Mouse (Mus musculus) cerebellum, adult 9-11 months (tissue): Measurements from ENCODE around the gene Prr23a2.
"Not testable (repeated sequence)": the region's sequence is repeated elsewhere in the genome, so short reads cannot be mapped to it uniquely, and the experiment has no call there.

ENCODE experiments used
- DNase-seq: peaks from one replicate; pipeline ENCODE4 v3.0.0; 2022

The Prr23a2 gene

GRCm38 (mm10) chr9:98856210-98856609, at the start of gene Prr23a2:
Prr23a2 (plus strand) TSS chr9:98856494.
- DNase-seq, result no peak

- no peak for DNase-seq
Observed at GRCm38 (mm10) chr9:98807631-98808030, 48.7 kb upstream of the Prr23a2 start.

- DNase-seq, result not testable (repeated sequence)
Observed at GRCm38 (mm10) chr9:98809526-98809925, 46.8 kb upstream of the Prr23a2 start.

- no peak for DNase-seq
Observed at GRCm38 (mm10) chr9:98816066-98816465, 40.2 kb upstream of the Prr23a2 start.

- no peak for DNase-seq
Observed at GRCm38 (mm10) chr9:98817592-98817991, 38.7 kb upstream of the Prr23a2 start.

GRCm38 (mm10) chr9:98818971-98819370, 37.3 kb upstream of the Prr23a2 start:
- DNase-seq, result no peak

GRCm38 (mm10) chr9:98819481-98819880, 36.8 kb upstream of the Prr23a2 start:
- no peak for DNase-seq

GRCm38 (mm10) chr9:98820461-98820860, 35.8 kb upstream of the Prr23a2 start:
- DNase-seq, result no peak

- DNase-seq, result no peak
Observed at GRCm38 (mm10) chr9:98821067-98821466, 35.2 kb upstream of the Prr23a2 start.

GRCm38 (mm10) chr9:98823805-98824204, 32.5 kb upstream of the Prr23a2 start:
- DNase-seq, result no peak

GRCm38 (mm10) chr9:98829508-98829907, 26.8 kb upstream of the Prr23a2 start:
- DNase-seq, result no peak

- DNase-seq, result no peak
Observed at GRCm38 (mm10) chr9:98837537-98838074, 18.7 kb upstream of the Prr23a2 start.

- DNase-seq, result no peak
Observed at GRCm38 (mm10) chr9:98842117-98842516, 14.2 kb upstream of the Prr23a2 start, which contains the start of gene Prr23a1. Prr23a1 (plus strand) TSS chr9:98842503.

GRCm38 (mm10) chr9:98863463-98863862, 7.2 kb downstream of the Prr23a2 start:
- DNase-seq, result no peak

- no peak for DNase-seq
Observed at GRCm38 (mm10) chr9:98864571-98864970, 8.3 kb downstream of the Prr23a2 start, which contains the start of gene Prr23a3. Prr23a3 (plus strand) TSS chr9:98864767.

GRCm38 (mm10) chr9:98901486-98901885, 45.2 kb downstream of the Prr23a2 start:
- no peak for DNase-seq

- no peak for DNase-seq
Observed at GRCm38 (mm10) chr9:98902819-98903218, 46.5 kb downstream of the Prr23a2 start, which contains the start of gene 7420426K07Rik. 7420426K07Rik (plus strand) TSS chr9:98903119.
